Mouse (Mus musculus) kidney, embryonic 14.5 days (tissue): ENCODE results near the gene Lima1. TPM values are rescaled to one million over a fixed set of nuclear protein-coding genes. Genes with fewer than 3 reads are reported as not detected.
"Not testable (repeated sequence)": the region's sequence is repeated elsewhere in the genome, so short reads cannot be mapped to it uniquely, and the experiment has no call there.

ENCODE experiments used
- ATAC-seq: fragments of 200-750 bp; cut with Nextera tagmentation; 2 replicates; pipeline ENCODE4 v1.8.0; 2017; ENCODE audit warnings: moderate number of reproducible peaks, mild to moderate bottlenecking, moderate TSS enrichment, moderate library complexity; ENCODE audit not compliant: low FRiP score, low TSS enrichment
- H3K27ac ChIP-seq: fragments of 300-500 bp; sonication (generic); 2 replicates; pipeline ENCODE4 v1.5.1; 2014; ENCODE audit warnings: low read depth, mild to moderate bottlenecking, low read length, moderate library complexity, mixed read lengths
- H3K27me3 ChIP-seq: fragments of 300-500 bp; sonication (generic); 2 replicates; pipeline ENCODE4 v1.6.1; 2014; ENCODE audit warnings: mild to moderate bottlenecking, low read length; ENCODE audit not compliant: control insufficient read depth, insufficient read depth
- H3K36me3 ChIP-seq: fragments of 300-500 bp; sonication (generic); 2 replicates; pipeline ENCODE4 v1.6.1; 2014; ENCODE audit warnings: low read length, mixed read lengths; ENCODE audit not compliant: control insufficient read depth, insufficient read depth
- H3K4me1 ChIP-seq: fragments of 300-500 bp; sonication (generic); 2 replicates; pipeline ENCODE4 v1.6.1; 2014; ENCODE audit warnings: low read length, mixed read lengths; ENCODE audit not compliant: control insufficient read depth, insufficient read depth
- H3K4me2 ChIP-seq: fragments of 300-500 bp; sonication (generic); replicated peaks from 2 replicates; pipeline ENCODE4 v1.6.1; 2014; ENCODE audit warnings: low read depth, mild to moderate bottlenecking, low read length
- H3K4me3 ChIP-seq: fragments of 300-500 bp; sonication (generic); 2 replicates; pipeline ENCODE4 v1.5.1; 2014; ENCODE audit warnings: mild to moderate bottlenecking, low read length
- H3K9ac ChIP-seq: fragments of 300-500 bp; sonication (generic); 2 replicates; pipeline ENCODE4 v1.6.1; 2014; ENCODE audit warnings: low read depth, mild to moderate bottlenecking, low read length, moderate library complexity
- H3K9me3 ChIP-seq: fragments of 300-500 bp; sonication (generic); 2 replicates; pipeline ENCODE4 v1.6.1; 2016; ENCODE audit warnings: low read length; ENCODE audit not compliant: control insufficient read depth
- WGBS: fragments of 180-500 bp; shearing (Covaris S2); extraction: QIAGEN DNeasy Blood & Tissue Kit; methylation state at CpG from one replicate; pipeline ENCODE4 v1.1.7; 2014; 5-methylcytosine and 5-hydroxymethylcytosine counted together
- polyA plus RNA-seq: library from polyadenylated mRNA; unstranded; fragments of >200 nt; fragmentation: Nextera tagmentation; extraction: Ambion mirVana; gene quantifications from 2 replicates; pipeline ENCODE4 v1.2.1, GENCODE M21; 2014

The Lima1 gene
- polyA plus RNA-seq, 1 experiment from 2014 or later, result 43.5 TPM

GRCm38 (mm10) chr15:99904333-99904732, 29.1 kb upstream of the Lima1 start:
- H3K27ac ChIP-seq, result no peak overlapping the region
- ATAC-seq, result peak; percentile 53; the same call in 1 of the 2 replicates

DNA sequence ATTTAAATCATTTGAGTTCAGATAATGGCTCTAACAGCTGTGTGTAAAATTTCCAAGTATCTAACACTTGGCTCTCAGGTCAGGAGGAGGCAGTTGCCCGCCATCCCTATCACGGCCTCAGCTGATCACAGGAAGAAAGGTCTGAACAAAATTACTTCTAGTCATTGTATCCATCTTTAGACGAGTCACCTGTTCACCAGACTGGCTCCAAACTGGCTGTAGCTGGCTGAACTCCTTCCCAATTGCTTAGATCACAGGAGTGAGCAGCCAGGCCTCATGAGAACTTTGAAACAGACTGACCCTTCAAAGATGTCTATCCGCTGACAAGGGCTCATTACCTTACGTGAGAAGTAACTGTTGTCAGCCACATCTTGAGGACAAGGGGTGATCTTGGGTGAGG, 28.0 kb upstream of the Lima1 start:
- H3K27ac ChIP-seq, result no peak overlapping the region

More at GRCm38 (mm10) chr15:99904333-99904732, 29.1 kb upstream of the Lima1 start:
- H3K36me3 ChIP-seq, result no peaks in the 10 kb centered on the region
- no peaks in the 10 kb centered on the region for H3K27me3 ChIP-seq
- WGBS, result 3% methylated on average over 4 of the region's 4 CpGs
- H3K4me3 ChIP-seq, result no peak overlapping the region
- no peak overlapping the region for H3K4me2 ChIP-seq
- no peak overlapping the region for H3K9ac ChIP-seq
- H3K4me1 ChIP-seq, result no peaks in the 10 kb centered on the region
- no peaks in the 10 kb centered on the region for H3K9me3 ChIP-seq

GRCm38 (mm10) chr15:99902786-99903185, 27.5 kb upstream of the Lima1 start:
- 65% methylated on average over 5 of the region's 5 CpGs for WGBS
- ATAC-seq, result 0 out of 2 replicates have a peak, but pooled peaks have one; percentile 22

More for the DNA sequence above, 28.0 kb upstream of the Lima1 start:
- Histone ChIP-seq H3K4me1 (no peaks in the 10 kb centered on the region), H3K4me2 (no peak overlapping the region), H3K36me3 (no peaks in the 10 kb centered on the region), H3K9me3 (no peaks in the 10 kb centered on the region), H3K27me3 (no peaks in the 10 kb centered on the region), H3K4me3 (no peak overlapping the region), H3K9ac (no peak overlapping the region)
- 68% methylated on average over 5 of the region's 5 CpGs for WGBS
- no peak for ATAC-seq

DNA sequence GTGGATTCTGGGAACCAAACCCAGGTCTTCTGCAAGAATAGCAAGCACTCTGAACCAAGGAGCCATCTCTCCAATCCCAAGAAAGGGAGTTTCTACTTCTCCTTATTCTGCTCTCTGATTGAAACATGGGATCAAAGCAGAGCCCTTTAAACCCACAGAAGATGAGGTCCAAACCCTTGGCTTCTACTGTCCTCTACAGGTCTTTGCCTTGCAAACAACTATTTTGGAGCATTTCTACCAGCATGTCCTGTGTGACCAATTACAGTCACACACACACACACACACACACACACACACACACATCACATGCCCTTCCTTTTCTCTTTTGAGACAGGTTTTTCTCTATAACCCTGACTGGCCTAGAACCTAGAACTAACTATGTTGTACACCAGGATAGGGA, 21.4 kb upstream of the Lima1 start:
- Histone ChIP-seq H3K4me1 (no peaks in the 10 kb centered on the region), H3K4me3 (no peak overlapping the region), H3K36me3 (no peaks in the 10 kb centered on the region), H3K27ac (no peak overlapping the region), H3K9me3 (no peaks in the 10 kb centered on the region), H3K4me2 (no peak overlapping the region), H3K9ac (no peak overlapping the region), H3K27me3 (no peaks in the 10 kb centered on the region)
- ATAC-seq, result no peak

More at GRCm38 (mm10) chr15:99902786-99903185, 27.5 kb upstream of the Lima1 start:
- no peaks in the 10 kb centered on the region for H3K9me3 ChIP-seq
- H3K4me2 ChIP-seq, result no peak overlapping the region
- no peak overlapping the region for H3K9ac ChIP-seq
- H3K4me1 ChIP-seq, result no peaks in the 10 kb centered on the region
- no peaks in the 10 kb centered on the region for H3K36me3 ChIP-seq
- no peak overlapping the region for H3K27ac ChIP-seq
- H3K4me3 ChIP-seq, result no peak overlapping the region
- no peaks in the 10 kb centered on the region for H3K27me3 ChIP-seq

GRCm38 (mm10) chr15:99891355-99891754, 16.1 kb upstream of the Lima1 start:
- Histone ChIP-seq H3K36me3 (no peaks in the 10 kb centered on the region), H3K4me3 (no peak overlapping the region), H3K9me3 (no peaks in the 10 kb centered on the region), H3K4me2 (no peak overlapping the region), H3K27me3 (no peaks in the 10 kb centered on the region), H3K4me1 (0 out of 2 replicates have a peak, but pooled peaks cover 4% of the 10 kb centered on the region), H3K9ac (no peak overlapping the region), H3K27ac (no peak overlapping the region)
- 81% methylated on average over 2 of the region's 3 CpGs for WGBS
- no peak for ATAC-seq

DNA sequence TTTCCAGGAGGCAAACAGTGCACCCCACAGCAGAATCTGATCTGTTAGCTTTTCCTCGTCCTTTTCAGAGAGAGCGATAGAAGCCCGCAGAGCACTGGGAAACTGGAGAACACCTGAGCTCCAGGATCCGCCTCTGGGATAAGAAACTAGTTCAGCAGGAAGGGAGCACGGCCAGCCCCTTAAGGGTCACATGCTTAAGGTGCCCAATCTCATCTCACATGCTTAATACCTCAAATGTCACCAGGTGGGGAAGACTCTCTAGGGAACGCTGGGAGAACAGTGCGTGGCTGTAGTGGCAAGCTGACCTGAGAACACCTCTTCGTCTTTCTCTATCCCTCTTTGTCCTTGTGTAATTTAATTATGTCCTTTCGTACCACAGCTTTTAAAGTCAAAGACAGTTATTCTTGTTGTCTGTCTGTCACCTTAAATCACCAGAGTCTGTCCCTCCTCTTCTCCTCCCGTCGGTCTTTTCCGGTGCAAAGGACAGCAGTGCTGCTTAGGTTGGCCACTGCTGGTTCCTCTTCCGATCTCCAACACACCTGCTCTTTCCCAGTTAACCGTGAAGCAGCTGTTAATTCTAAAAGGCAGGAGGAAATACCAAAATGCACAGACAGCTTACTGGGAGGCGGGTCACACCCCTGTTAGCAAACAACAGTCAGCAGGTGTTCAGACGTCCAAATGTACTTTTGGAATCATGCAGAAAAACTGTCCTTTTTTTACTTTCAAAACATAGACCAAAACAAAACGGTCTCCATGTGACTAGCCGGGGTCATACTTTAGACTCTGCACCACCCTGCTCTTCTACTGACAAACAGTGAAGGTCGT, 15.4 kb upstream of the Lima1 start:
- H3K4me2 ChIP-seq, result peak overlapping the region; percentile 19
- H3K4me3 ChIP-seq, result no peak overlapping the region
- H3K27me3 ChIP-seq, result no peaks in the 10 kb centered on the region
- 0 out of 2 replicates have a peak overlapping the region, but pooled peaks have one; percentile 2 for H3K9ac ChIP-seq
- no peaks in the 10 kb centered on the region for H3K9me3 ChIP-seq
- H3K27ac ChIP-seq, result no peak overlapping the region
- no peak for ATAC-seq
- WGBS, result 30% methylated on average over 19 of the region's 19 CpGs
- H3K36me3 ChIP-seq, result no peaks in the 10 kb centered on the region
- 0 out of 2 replicates have a peak, but pooled peaks cover 4% of the 10 kb centered on the region for H3K4me1 ChIP-seq

DNA sequence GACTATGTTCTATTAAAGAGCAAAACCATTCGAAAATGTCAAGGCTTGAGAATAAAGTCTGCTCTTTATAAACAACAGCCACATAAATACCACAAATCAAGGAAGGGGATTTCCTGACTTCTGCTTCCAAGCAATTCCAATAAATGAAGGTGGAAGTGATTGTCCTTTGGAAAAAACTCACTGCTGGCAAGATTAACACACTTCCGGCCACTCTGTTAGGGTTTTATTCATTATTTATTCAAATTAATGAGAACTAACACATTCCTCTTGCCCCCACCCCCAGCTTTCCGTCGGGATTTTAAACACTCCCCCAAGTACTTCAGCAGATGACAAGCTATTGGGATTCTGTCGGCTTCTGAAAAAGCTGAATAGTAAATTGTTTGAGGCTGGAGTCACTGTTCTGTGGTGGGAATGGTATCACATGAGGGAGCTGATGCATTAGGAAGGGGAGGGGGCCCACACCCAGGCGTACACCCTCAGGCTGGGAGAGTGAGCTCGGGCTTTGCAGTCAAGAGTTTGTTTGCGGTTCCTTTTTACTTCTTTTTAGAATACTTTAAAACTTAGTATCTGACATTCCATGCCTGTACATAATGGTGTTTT, 14.1 kb upstream of the Lima1 start:
- Histone ChIP-seq H3K36me3 (no peaks in the 10 kb centered on the region), H3K4me3 (no peak overlapping the region), H3K9ac (no peak overlapping the region), H3K4me2 (no peak overlapping the region), H3K27me3 (no peaks in the 10 kb centered on the region), H3K9me3 (no peaks in the 10 kb centered on the region), H3K27ac (no peak overlapping the region; the same call in 1 of the 2 replicates), H3K4me1 (0 out of 2 replicates have a peak, but pooled peaks cover 4% of the 10 kb centered on the region)
- WGBS, result 52% methylated on average over 8 of the region's 8 CpGs
- ATAC-seq, result no peak

GRCm38 (mm10) chr15:99887130-99887529, 11.9 kb upstream of the Lima1 start:
- not testable (repeated sequence) for H3K27me3 ChIP-seq, ATAC-seq, H3K27ac ChIP-seq, H3K4me2 ChIP-seq, H3K36me3 ChIP-seq, H3K9me3 ChIP-seq, H3K4me1 ChIP-seq, H3K9ac ChIP-seq, H3K4me3 ChIP-seq
- 93% methylated on average over 2 of the region's 2 CpGs for WGBS

DNA sequence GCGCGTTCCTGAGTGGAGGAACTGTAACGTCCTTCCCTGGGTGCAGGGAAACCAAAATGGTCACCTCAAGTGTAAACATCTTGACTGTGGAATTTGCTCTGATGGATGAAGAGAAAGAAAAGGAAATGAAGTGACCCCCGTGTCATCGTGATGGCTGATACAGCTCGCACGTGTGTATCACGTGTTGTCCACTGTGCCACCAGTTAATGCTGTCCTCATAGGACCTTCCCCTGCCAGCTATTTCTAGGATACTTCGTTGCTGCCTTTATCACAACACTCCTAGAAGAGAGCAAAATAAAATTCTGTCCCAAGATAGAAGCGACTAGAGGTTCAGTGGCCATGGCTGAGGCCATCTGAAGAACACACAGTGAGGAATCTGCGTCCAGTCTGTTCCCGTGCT, 8.8 kb upstream of the Lima1 start:
- no peaks in the 10 kb centered on the region for H3K4me1 ChIP-seq
- WGBS, result 86% methylated on average over 12 of the region's 12 CpGs
- no peak overlapping the region for H3K4me3 ChIP-seq
- H3K9ac ChIP-seq, result no peak overlapping the region
- ATAC-seq, result no peak
- no peaks in the 10 kb centered on the region for H3K27me3 ChIP-seq
- H3K9me3 ChIP-seq, result no peaks in the 10 kb centered on the region
- H3K4me2 ChIP-seq, result no peak overlapping the region
- no peaks in the 10 kb centered on the region for H3K36me3 ChIP-seq
- H3K27ac ChIP-seq, result no peak overlapping the region
